Comparison of ENCODE assay signal across 20 mouse cellular contexts in the genomic region with DNA sequence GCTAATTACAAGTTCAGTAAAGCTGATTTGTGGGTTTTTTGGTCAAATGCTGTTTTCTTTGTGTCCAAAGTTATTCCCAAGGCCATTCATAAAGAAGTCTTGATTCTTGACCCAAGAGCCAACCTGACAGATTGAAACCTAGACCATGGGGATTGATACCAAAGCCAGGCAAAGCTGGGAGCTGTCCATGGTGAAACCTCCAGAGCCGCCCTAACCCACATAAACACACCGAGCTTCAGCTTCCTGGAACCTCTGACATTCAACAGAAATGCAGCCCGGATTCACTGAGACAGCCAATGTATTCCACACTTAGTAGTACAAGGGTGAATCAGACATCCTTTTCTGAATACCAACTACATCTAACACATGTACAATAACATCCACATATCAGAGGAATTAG.
DNase-seq lines count a peak whose midpoint lies in the region; ATAC-seq and TF ChIP-seq lines count a peak whose summit lies in the region.
"Had no signal": no experiment of that assay in that cellular context is flagged by ENCODE, and none has a peak within 500 bp of the region (broad histone marks: within the 10 kb centered on the region; RNA-seq: fewer than 3 reads in every experiment).

No protein-coding gene starts in this region.

- no peaks in the 10 kb centered on the region for H3K4me1 ChIP-seq in kidney, postnatal 0 days (replicated peaks; ENCODE audit: insufficient read depth, low read length)
- H3K4me1 ChIP-seq in embryonic facial prominence, embryonic 10.5 days, result no peaks in the 10 kb centered on the region
- no peaks in the 10 kb centered on the region for H3K4me1 ChIP-seq in forebrain, embryonic 15.5 days
- H3K4me1 ChIP-seq: limb, embryonic 12.5 days; megakaryocyte, embryonic 14.5 days had no signal

- DNase-seq in kidney, postnatal 0 days (ENCODE audit: low spot score), result peak; percentile 51
- DNase-seq in kidney, postnatal 14 days, result no peak
- peak; percentile 29 for DNase-seq in ZHBTc4 (ENCODE audit: low read depth, low spot score)
- peak; percentile 29 for DNase-seq in embryonic facial prominence, embryonic 10.5 days (ENCODE audit: low spot score)
- DNase-seq in mesoderm, embryonic 11.5 days (ENCODE audit: low read depth, low spot score), result peak; percentile 20
- DNase-seq in thymus, postnatal 10 days (ENCODE audit: low spot score in 2 of 2), result no peak
- DNase-seq: adrenal gland, adult 8-10 months; cerebellum, adult 18-20 months; kidney, adult 11 months; layer of hippocampus, postnatal 36 days; lung, postnatal 14 days; thymus, postnatal 25 days had no signal

- no peak overlapping the region for H3K4me3 ChIP-seq in kidney, postnatal 0 days (replicated peaks; ENCODE audit: low read depth, low read length)
- H3K4me3 ChIP-seq in embryonic facial prominence, embryonic 10.5 days, result no peak overlapping the region
- no peak overlapping the region for H3K4me3 ChIP-seq in forebrain, embryonic 15.5 days
- H3K4me3 ChIP-seq: forebrain, embryonic 13.5 days; limb, embryonic 12.5 days; megakaryocyte, embryonic 14.5 days; neural tube, embryonic 13.5 days had no signal

- ATAC-seq in kidney, postnatal 0 days (replicated peaks; ENCODE audit: low FRiP score, low read depth), result no peak
- ATAC-seq in forebrain, embryonic 15.5 days (replicated peaks), result no peak
- ATAC-seq: forebrain, embryonic 13.5 days had no signal

- no peaks in the 10 kb centered on the region for H3K27me3 ChIP-seq in kidney, postnatal 0 days (ENCODE audit: insufficient read depth, low read length)
- H3K27me3 ChIP-seq in embryonic facial prominence, embryonic 10.5 days (replicated peaks; ENCODE audit: low read depth, poor library complexity, severe bottlenecking), result no peaks in the 10 kb centered on the region
- H3K27me3 ChIP-seq in forebrain, embryonic 15.5 days, result no peaks in the 10 kb centered on the region
- H3K27me3 ChIP-seq: forebrain, embryonic 13.5 days; limb, embryonic 12.5 days; megakaryocyte, embryonic 14.5 days; neural tube, embryonic 13.5 days had no signal

- H3K36me3 ChIP-seq in kidney, postnatal 0 days (ENCODE audit: insufficient read depth, low read length), result no peaks in the 10 kb centered on the region
- H3K36me3 ChIP-seq in embryonic facial prominence, embryonic 10.5 days (replicated peaks), result no peaks in the 10 kb centered on the region
- H3K36me3 ChIP-seq in forebrain, embryonic 15.5 days, result no peaks in the 10 kb centered on the region
- H3K36me3 ChIP-seq: G1E; limb, embryonic 12.5 days; neural tube, embryonic 13.5 days had no signal

- no peaks in the 10 kb centered on the region for H3K9me3 ChIP-seq in kidney, postnatal 0 days (replicated peaks; ENCODE audit: low read length)
- no peaks in the 10 kb centered on the region for H3K9me3 ChIP-seq in embryonic facial prominence, embryonic 10.5 days
- no peaks in the 10 kb centered on the region for H3K9me3 ChIP-seq in forebrain, embryonic 15.5 days
- H3K9me3 ChIP-seq: forebrain, embryonic 13.5 days; limb, embryonic 12.5 days; neural tube, embryonic 13.5 days had no signal

- no peak for TF ChIP-seq CTCF in kidney, postnatal 0 days (IDR thresholded peaks at IDR 0.05; ENCODE audit: low read depth)

- no peak overlapping the region for H3K27ac ChIP-seq in kidney, postnatal 0 days
- no peak overlapping the region for H3K27ac ChIP-seq in embryonic facial prominence, embryonic 10.5 days (replicated peaks)
- no peak overlapping the region for H3K27ac ChIP-seq in forebrain, embryonic 15.5 days (replicated peaks)
- H3K27ac ChIP-seq: forebrain, embryonic 13.5 days; hindbrain, embryonic 14.5 days; limb, embryonic 12.5 days; liver, embryonic 14.5 days; neural tube, embryonic 13.5 days had no signal

- no peak overlapping the region for H3K9ac ChIP-seq in kidney, postnatal 0 days (ENCODE audit: low read depth, low read length)
- no peak overlapping the region for H3K9ac ChIP-seq in forebrain, embryonic 15.5 days (replicated peaks)
- H3K9ac ChIP-seq: forebrain, embryonic 13.5 days; hindbrain, embryonic 14.5 days; limb, embryonic 12.5 days; liver, embryonic 14.5 days; neural tube, embryonic 13.5 days had no signal

- H3K4me2 ChIP-seq in kidney, postnatal 0 days (ENCODE audit: low read length), result no peak overlapping the region
- H3K4me2 ChIP-seq in forebrain, embryonic 15.5 days (replicated peaks), result no peak overlapping the region
- H3K4me2 ChIP-seq: forebrain, embryonic 13.5 days; hindbrain, embryonic 14.5 days; limb, embryonic 12.5 days; neural tube, embryonic 13.5 days had no signal

- WGBS in kidney, postnatal 0 days, result 26% methylated on average over 3 of the region's 3 CpGs
- 31% methylated on average over 3 of the region's 3 CpGs for WGBS in embryonic facial prominence, embryonic 10.5 days
- WGBS in forebrain, embryonic 15.5 days, result 50% methylated on average over 3 of the region's 3 CpGs

Comparison
In these comparisons a context has a peak if more than half of its experiments do, and no peak if none do; other contexts are left out.
1. DNase-seq: peak in kidney, postnatal 0 days (single experiment), ZHBTc4 (single experiment), embryonic facial prominence, embryonic 10.5 days (single experiment) and mesoderm, embryonic 11.5 days (single experiment); none in kidney, postnatal 14 days (single experiment) and thymus, postnatal 10 days (0 of 2).